Mouse (Mus musculus): Measurements from ENCODE around the gene Hist2h2aa2. TPM values are rescaled to one million over a fixed set of nuclear protein-coding genes. Genes with fewer than 3 reads are reported as not detected.
"Not testable (repeated sequence)": the region's sequence is repeated elsewhere in the genome, so short reads cannot be mapped to it uniquely, and the experiment has no call there.

The Hist2h2aa2 gene
- polyA plus RNA-seq, 1 experiment from 2014 or later: 54.1 TPM

GRCm38 (mm10) chr3:96254683-96255355, 14.7 kb upstream of the Hist2h2aa2 start:
- Histone ChIP-seq H3K9me3 (ENCODE audit: control insufficient read depth, low read depth, low read length) (no peaks in the 10 kb centered on the region), H3K36me3 (ENCODE audit: control insufficient read depth, insufficient read depth, low read length) (no peaks in the 10 kb centered on the region), H3K9ac (replicated peaks; ENCODE audit: low read depth, low read length) (no peak overlapping the region), H3K27ac (ENCODE audit: low read length) (no peak overlapping the region), H3K27me3 (ENCODE audit: control insufficient read depth, insufficient read depth, low read length) (no peaks in the 10 kb centered on the region), H3K4me2 (replicated peaks; ENCODE audit: low read depth, low read length) (no peak overlapping the region), H3K4me1 (ENCODE audit: control insufficient read depth, insufficient read depth, low read length) (0 out of 2 replicates have a peak, but pooled peaks cover 8% of the 10 kb centered on the region), H3K4me3 (ENCODE audit: low read depth, low read length) (no peak overlapping the region)
- WGBS: 57% methylated on average over 10 of the region's 10 CpGs
- peak; percentile 71; the same call in 1 of the 2 replicates for ATAC-seq (ENCODE audit: insufficient number of reproducible peaks, insufficient read depth, low FRiP score, low read depth)

GRCm38 (mm10) chr3:96251787-96252186, 11.7 kb upstream of the Hist2h2aa2 start:
- H3K9me3 ChIP-seq (ENCODE audit: control insufficient read depth, low read depth, low read length): no peaks in the 10 kb centered on the region
- no peak overlapping the region for H3K4me2 ChIP-seq (replicated peaks; ENCODE audit: low read depth, low read length)
- peaks cover 15% of the 10 kb centered on the region; the same call in 1 of the 2 replicates for H3K4me1 ChIP-seq (ENCODE audit: control insufficient read depth, insufficient read depth, low read length)
- ATAC-seq (ENCODE audit: insufficient number of reproducible peaks, insufficient read depth, low FRiP score, low read depth): no peak
- H3K27ac ChIP-seq (ENCODE audit: low read length): no peak overlapping the region
- no peak overlapping the region for H3K4me3 ChIP-seq (ENCODE audit: low read depth, low read length)
- WGBS: 89% methylated on average over 3 of the region's 3 CpGs
- no peak overlapping the region for H3K9ac ChIP-seq (replicated peaks; ENCODE audit: low read depth, low read length)
- no peaks in the 10 kb centered on the region for H3K36me3 ChIP-seq (ENCODE audit: control insufficient read depth, insufficient read depth, low read length)
- no peaks in the 10 kb centered on the region for H3K27me3 ChIP-seq (ENCODE audit: control insufficient read depth, insufficient read depth, low read length)

GRCm38 (mm10) chr3:96250890-96251289, 10.8 kb upstream of the Hist2h2aa2 start:
- Histone ChIP-seq H3K9me3 (ENCODE audit: control insufficient read depth, low read depth, low read length) (no peaks in the 10 kb centered on the region), H3K27me3 (ENCODE audit: control insufficient read depth, insufficient read depth, low read length) (no peaks in the 10 kb centered on the region), H3K9ac (replicated peaks; ENCODE audit: low read depth, low read length) (no peak overlapping the region), H3K27ac (ENCODE audit: low read length) (no peak overlapping the region), H3K4me3 (ENCODE audit: low read depth, low read length) (no peak overlapping the region), H3K4me2 (replicated peaks; ENCODE audit: low read depth, low read length) (no peak overlapping the region), H3K36me3 (ENCODE audit: control insufficient read depth, insufficient read depth, low read length) (no peaks in the 10 kb centered on the region), H3K4me1 (ENCODE audit: control insufficient read depth, insufficient read depth, low read length) (peaks cover 8% of the 10 kb centered on the region; the same call in 1 of the 2 replicates)
- 61% methylated on average over 3 of the region's 3 CpGs for WGBS
- ATAC-seq (ENCODE audit: insufficient number of reproducible peaks, insufficient read depth, low FRiP score, low read depth): no peak

- H3K4me3 ChIP-seq (ENCODE audit: low read depth, low read length): peak overlapping the region; percentile 33; the same call in 1 of the 2 replicates
- H3K9ac ChIP-seq (replicated peaks; ENCODE audit: low read depth, low read length): no peak overlapping the region
- WGBS: 42% methylated on average over 4 of the region's 4 CpGs
- H3K36me3 ChIP-seq (ENCODE audit: control insufficient read depth, insufficient read depth, low read length): no peaks in the 10 kb centered on the region
- H3K27me3 ChIP-seq (ENCODE audit: control insufficient read depth, insufficient read depth, low read length): no peaks in the 10 kb centered on the region
- no peaks in the 10 kb centered on the region for H3K9me3 ChIP-seq (ENCODE audit: control insufficient read depth, low read depth, low read length)
- no peak overlapping the region for H3K27ac ChIP-seq (ENCODE audit: low read length)
- H3K4me1 ChIP-seq (ENCODE audit: control insufficient read depth, insufficient read depth, low read length): peaks cover 12% of the 10 kb centered on the region; the same call in 1 of the 2 replicates
- ATAC-seq (ENCODE audit: insufficient number of reproducible peaks, insufficient read depth, low FRiP score, low read depth): no peak
- peak overlapping the region; percentile 49 for H3K4me2 ChIP-seq (replicated peaks; ENCODE audit: low read depth, low read length)
These were observed 8.9 kb upstream of the Hist2h2aa2 start for GRCm38 (mm10) chr3:96249034-96249345.

- peaks cover 16% of the 10 kb centered on the region; the same call in 1 of the 2 replicates for H3K4me1 ChIP-seq (ENCODE audit: control insufficient read depth, insufficient read depth, low read length)
- H3K9me3 ChIP-seq (ENCODE audit: control insufficient read depth, low read depth, low read length): no peaks in the 10 kb centered on the region
- H3K4me2 ChIP-seq (replicated peaks; ENCODE audit: low read depth, low read length): peak overlapping the region; percentile 49
- peak overlapping the region; percentile 48 for H3K9ac ChIP-seq (replicated peaks; ENCODE audit: low read depth, low read length)
- WGBS: 38% methylated on average over 6 of the region's 6 CpGs
- no peaks in the 10 kb centered on the region for H3K27me3 ChIP-seq (ENCODE audit: control insufficient read depth, insufficient read depth, low read length)
- no peaks in the 10 kb centered on the region for H3K36me3 ChIP-seq (ENCODE audit: control insufficient read depth, insufficient read depth, low read length)
- peak overlapping the region; percentile 33 for H3K4me3 ChIP-seq (ENCODE audit: low read depth, low read length)
- no peak overlapping the region for H3K27ac ChIP-seq (ENCODE audit: low read length)
- ATAC-seq (ENCODE audit: insufficient number of reproducible peaks, insufficient read depth, low FRiP score, low read depth): no peak
These were observed 8.3 kb upstream of the Hist2h2aa2 start for GRCm38 (mm10) chr3:96248141-96249033.

GRCm38 (mm10) chr3:96247356-96248140, 7.5 kb upstream of the Hist2h2aa2 start:
- Histone ChIP-seq H3K9ac (replicated peaks; ENCODE audit: low read depth, low read length) (peak overlapping the region; percentile 48), H3K27me3 (ENCODE audit: control insufficient read depth, insufficient read depth, low read length) (no peaks in the 10 kb centered on the region), H3K9me3 (ENCODE audit: control insufficient read depth, low read depth, low read length) (no peaks in the 10 kb centered on the region), H3K36me3 (ENCODE audit: control insufficient read depth, insufficient read depth, low read length) (no peaks in the 10 kb centered on the region), H3K27ac (ENCODE audit: low read length) (peak overlapping the region; percentile 35; the same call in 1 of the 2 replicates), H3K4me3 (ENCODE audit: low read depth, low read length) (peak overlapping the region; percentile 33), H3K4me2 (replicated peaks; ENCODE audit: low read depth, low read length) (peak overlapping the region; percentile 49), H3K4me1 (ENCODE audit: control insufficient read depth, insufficient read depth, low read length) (peaks cover 16% of the 10 kb centered on the region; the same call in 1 of the 2 replicates)
- 3% methylated on average over 11 of the region's 11 CpGs for WGBS
- ATAC-seq (ENCODE audit: insufficient number of reproducible peaks, insufficient read depth, low FRiP score, low read depth): no peak

- not testable (repeated sequence) for H3K36me3 ChIP-seq (ENCODE audit: control insufficient read depth, insufficient read depth, low read length); H3K9me3 ChIP-seq (ENCODE audit: control insufficient read depth, low read depth, low read length); H3K27me3 ChIP-seq (ENCODE audit: control insufficient read depth, insufficient read depth, low read length)
- peak within 1 kb of the TSS; percentile 49 for H3K4me2 ChIP-seq (replicated peaks; ENCODE audit: low read depth, low read length)
- H3K9ac ChIP-seq (replicated peaks; ENCODE audit: low read depth, low read length): peak within 1 kb of the TSS; percentile 48
- peaks cover 16% of the 10 kb centered on the region; the same call in 1 of the 2 replicates for H3K4me1 ChIP-seq (ENCODE audit: control insufficient read depth, insufficient read depth, low read length)
- H3K27ac ChIP-seq (ENCODE audit: low read length): peak within 1 kb of the TSS; percentile 35; the same call in 1 of the 2 replicates
- no CpG with 5 or more reads among the region's 47 CpGs for whole genome bisulfite sequencing
- H3K4me3 ChIP-seq (ENCODE audit: low read depth, low read length): peak within 1 kb of the TSS; percentile 33
- ATAC-seq (ENCODE audit: insufficient number of reproducible peaks, insufficient read depth, low FRiP score, low read depth): peak; percentile 93
These were observed 6.4 kb upstream of the Hist2h2aa2 start, which contains the start of gene Hist2h3c1 for GRCm38 (mm10) chr3:96246427-96246856. TSS of gene Hist2h3c1 (plus strand) at chr3:96246685.

GRCm38 (mm10) chr3:96246018-96246417, 5.9 kb upstream of the Hist2h2aa2 start:
- not testable (repeated sequence) for H3K9ac ChIP-seq (replicated peaks; ENCODE audit: low read depth, low read length); H3K27me3 ChIP-seq (ENCODE audit: control insufficient read depth, insufficient read depth, low read length); H3K36me3 ChIP-seq (ENCODE audit: control insufficient read depth, insufficient read depth, low read length); ATAC-seq (ENCODE audit: insufficient number of reproducible peaks, insufficient read depth, low FRiP score, low read depth); H3K9me3 ChIP-seq (ENCODE audit: control insufficient read depth, low read depth, low read length); H3K27ac ChIP-seq (ENCODE audit: low read length); H3K4me2 ChIP-seq (replicated peaks; ENCODE audit: low read depth, low read length)
- Histone ChIP-seq H3K4me3 (ENCODE audit: low read depth, low read length) (peak overlapping the region; percentile 16; the same call in 1 of the 2 replicates), H3K4me1 (ENCODE audit: control insufficient read depth, insufficient read depth, low read length) (peaks cover 16% of the 10 kb centered on the region; the same call in 1 of the 2 replicates)
- WGBS: 0% methylated on average over 10 of the region's 21 CpGs
